Mouse (Mus musculus) small intestine, adult 2 months (tissue): ENCODE data around the gene Gtpbp10.

Experiments
- CTCF ChIP-seq: fragments of 200-500 bp; IDR thresholded peaks from 2 replicates; pipeline ENCODE4 v1.5.1; 2012; ENCODE audit warnings: low read depth, mild to moderate bottlenecking, control low read depth, inconsistent platforms, low read length, moderate library complexity, mixed read lengths; ENCODE audit not compliant: insufficient replicate concordance, insufficient read length; ENCODE audit errors: extremely low read depth
- POLR2A ChIP-seq: fragments of 200-500 bp; IDR thresholded peaks from 2 replicates; pipeline ENCODE4 v1.6.1; 2012; ENCODE audit warnings: low read depth, mild to moderate bottlenecking, control low read depth, inconsistent platforms, low read length, moderate library complexity

DNA sequence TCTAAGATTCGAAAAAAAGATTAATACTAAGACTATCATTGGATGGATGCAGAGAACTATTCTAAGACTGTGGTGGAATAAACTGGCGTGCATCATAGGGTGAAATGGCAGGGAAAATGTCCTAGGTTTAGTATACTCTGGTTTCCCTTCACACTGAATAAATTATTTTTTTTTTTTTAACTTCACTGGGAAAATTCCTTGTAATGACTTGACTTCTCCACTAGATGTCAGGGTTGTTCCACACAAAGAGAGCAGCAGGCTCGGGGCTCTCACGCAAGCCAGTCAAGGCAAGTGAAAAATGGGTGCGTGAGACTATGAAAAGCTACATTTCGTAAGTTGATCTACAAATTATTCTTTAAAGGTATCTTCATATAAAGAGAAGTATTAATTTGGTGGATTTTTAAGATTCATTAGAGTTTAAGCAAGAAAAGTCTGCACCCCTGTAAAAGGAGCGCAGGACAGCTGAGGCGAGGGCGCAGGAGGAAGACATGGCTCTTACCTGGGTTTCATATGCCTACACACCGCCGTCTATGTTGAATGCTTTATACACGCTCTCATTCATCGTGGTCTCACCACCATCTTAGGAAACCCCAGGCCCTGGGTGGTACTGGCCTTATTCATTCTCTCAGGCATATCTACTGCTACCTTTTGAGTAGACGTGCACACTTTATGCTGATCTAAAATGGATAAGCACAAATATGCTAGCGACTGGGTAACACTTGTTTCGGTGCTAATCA, 64.9 kb downstream of the Gtpbp10 start:
- no peak for TF ChIP-seq POLR2A
- peak; percentile 73; the same call in 1 of the 2 replicates for TF ChIP-seq CTCF
